Mouse (Mus musculus) ES-E14 (cell line): ENCODE data around the gene Stau1. TPM values are rescaled to one million over a fixed set of nuclear protein-coding genes. Genes with fewer than 3 reads are reported as not detected.

Source experiments
- DNase-seq: peaks from one replicate; pipeline ENCODE4 v3.0.0-alpha.2; 2013; ENCODE audit warnings: low read depth, low spot score
- H3K27ac ChIP-seq: 2 replicates; pipeline ENCODE4 v1.5.1; 2012; ENCODE audit warnings: low read depth, mild to moderate bottlenecking, low read length, moderate library complexity, mixed read lengths; ENCODE audit not compliant: poor library complexity, insufficient read depth, severe bottlenecking
- H3K36me3 ChIP-seq: 2 replicates; pipeline ENCODE4 v1.6.1; 2012; ENCODE audit warnings: mild to moderate bottlenecking, low read length, moderate library complexity, mixed read lengths; ENCODE audit not compliant: control insufficient read depth, poor library complexity, insufficient read depth, severe bottlenecking
- H3K4me1 ChIP-seq, 2 experiments: fragments of 150-350 bp in 1 of 2; sonication (generic) in 1 of 2; 2 replicates each; pipeline ENCODE4 v1.6.1; 2012; ENCODE audit warnings: low read length in 2 of 2, mild to moderate bottlenecking in 1 of 2, mixed read lengths in 1 of 2; ENCODE audit not compliant: control insufficient read depth in 2 of 2, insufficient read depth in 2 of 2, poor library complexity in 1 of 2
- H3K4me3 ChIP-seq, 2 experiments: fragments of 150-350 bp in 1 of 2; sonication (generic) in 1 of 2; 2 replicates each; pipeline ENCODE4 v1.5.1; 2012; ENCODE audit warnings: low read length in 2 of 2, low read depth in 1 of 2, mild to moderate bottlenecking in 1 of 2, mixed read lengths in 1 of 2; ENCODE audit not compliant: insufficient read depth in 1 of 2, poor library complexity in 1 of 2, severe bottlenecking in 1 of 2
- H3K9ac ChIP-seq: 2 replicates; pipeline ENCODE4 v1.6.1; 2012; ENCODE audit warnings: low read depth, mild to moderate bottlenecking, low read length, mixed read lengths; ENCODE audit not compliant: poor library complexity, insufficient read depth, severe bottlenecking
- H3K9me3 ChIP-seq: fragments of 150-350 bp; sonication (generic); 2 replicates; pipeline ENCODE4 v1.6.1; 2012; ENCODE audit warnings: low read depth, mild to moderate bottlenecking, low read length; ENCODE audit not compliant: control insufficient read depth, insufficient read depth
- CHD2 ChIP-seq: IDR thresholded peaks from 2 replicates; pipeline ENCODE4 v1.6.1; 2014; ENCODE audit warnings: mild to moderate bottlenecking, low read depth, low read length, inconsistent platforms
- HCFC1 ChIP-seq: IDR thresholded peaks from 2 replicates; pipeline ENCODE4 v1.6.1; 2012; ENCODE audit warnings: low read length, inconsistent platforms, borderline replicate concordance; ENCODE audit not compliant: insufficient read depth
- MAFK ChIP-seq: IDR thresholded peaks from 2 replicates; pipeline ENCODE4 v1.6.1; 2014; ENCODE audit warnings: mild to moderate bottlenecking, low read depth, low read length, inconsistent platforms; ENCODE audit not compliant: insufficient read depth
- ZC3H11A ChIP-seq: IDR thresholded peaks from 2 replicates; pipeline ENCODE4 v1.6.1; 2012; ENCODE audit warnings: low read depth, mild to moderate bottlenecking, inconsistent platforms, low read length, borderline replicate concordance
- ZNF384 ChIP-seq: IDR thresholded peaks from 2 replicates; pipeline ENCODE4 v1.6.1; 2012; ENCODE audit warnings: low read depth, low read length, inconsistent platforms
- in situ Hi-C, 2 experiments: fragments of 600-800 bp; cut with MboI; formaldehyde crosslinking; loops; one replicate each; pipeline ENCODE4 v1.15.1; 2025; ENCODE audit warnings: low sequenced_read_pairs in 2 of 2, inconsistent platforms in 1 of 2; ENCODE audit not compliant: unreplicated experiment in 2 of 2
- total RNA-seq: library from RNA; depleted of rRNA; stranded (reverse); fragments of 300-350 nt; gene quantifications from 2 replicates; pipeline ENCODE4 v1.2.3, GENCODE M21; 2012; rRNA removed

Stau1 gene
- 17.1 and 24.1 TPM in 2 replicates for total RNA-seq

DNA sequence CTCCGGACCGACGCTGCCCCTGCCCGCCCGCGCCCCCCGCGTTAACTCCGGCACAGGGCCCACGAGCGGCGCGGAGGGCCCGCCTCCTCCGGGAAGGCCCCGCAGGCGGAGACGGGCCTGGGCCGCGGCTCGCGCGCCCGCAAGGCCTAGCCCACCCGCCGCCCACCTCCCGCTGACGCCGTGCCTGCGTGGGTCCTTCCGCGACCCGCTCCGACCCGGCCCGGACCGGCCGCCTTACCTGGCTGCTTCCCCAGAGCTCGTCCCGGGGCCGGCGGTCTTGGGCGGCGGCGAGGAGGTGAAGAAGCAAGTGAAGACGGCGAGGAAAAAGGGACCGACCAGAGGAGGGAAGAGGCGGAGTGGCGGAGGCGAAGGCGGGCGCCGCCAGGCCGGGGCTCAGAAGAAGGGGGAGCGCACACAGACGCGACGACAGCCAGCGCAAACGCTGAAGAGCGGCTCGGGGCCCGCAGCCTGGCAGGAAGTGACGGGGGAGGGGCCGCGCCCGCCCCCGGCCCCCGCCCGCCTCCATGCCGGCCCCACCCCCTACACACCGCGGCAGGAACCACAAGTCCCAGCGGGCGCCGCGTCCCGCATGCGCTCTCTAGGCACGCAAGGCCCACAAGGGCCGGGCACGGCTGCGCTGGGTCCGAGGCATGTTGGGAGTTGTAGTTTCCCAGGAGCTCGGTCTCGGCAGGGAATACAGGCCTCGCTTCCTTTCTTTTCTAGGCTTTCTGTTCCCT, at the start of gene Stau1:
TSS of gene Stau1 (minus strand) at position 504 of the 737 bp plus-strand sequence.
- peak within 1 kb of the TSS; percentile 73 for H3K27ac ChIP-seq
- peak; percentile 95 for DNase-seq
- H3K9ac ChIP-seq = peak within 1 kb of the TSS; percentile 98
- no peaks in the 10 kb centered on the region for H3K9me3 ChIP-seq
- H3K36me3 ChIP-seq = no peaks in the 10 kb centered on the region
- H3K4me3 ChIP-seq = peak within 1 kb of the TSS; percentile 97 to 100
- H3K4me1 ChIP-seq = no peaks in the 10 kb centered on the region
- in situ Hi-C loops = no loop called here
- TF ChIP-seq HCFC1 = peak; percentile 98
- no peak for TF ChIP-seq ZNF384

DNA sequence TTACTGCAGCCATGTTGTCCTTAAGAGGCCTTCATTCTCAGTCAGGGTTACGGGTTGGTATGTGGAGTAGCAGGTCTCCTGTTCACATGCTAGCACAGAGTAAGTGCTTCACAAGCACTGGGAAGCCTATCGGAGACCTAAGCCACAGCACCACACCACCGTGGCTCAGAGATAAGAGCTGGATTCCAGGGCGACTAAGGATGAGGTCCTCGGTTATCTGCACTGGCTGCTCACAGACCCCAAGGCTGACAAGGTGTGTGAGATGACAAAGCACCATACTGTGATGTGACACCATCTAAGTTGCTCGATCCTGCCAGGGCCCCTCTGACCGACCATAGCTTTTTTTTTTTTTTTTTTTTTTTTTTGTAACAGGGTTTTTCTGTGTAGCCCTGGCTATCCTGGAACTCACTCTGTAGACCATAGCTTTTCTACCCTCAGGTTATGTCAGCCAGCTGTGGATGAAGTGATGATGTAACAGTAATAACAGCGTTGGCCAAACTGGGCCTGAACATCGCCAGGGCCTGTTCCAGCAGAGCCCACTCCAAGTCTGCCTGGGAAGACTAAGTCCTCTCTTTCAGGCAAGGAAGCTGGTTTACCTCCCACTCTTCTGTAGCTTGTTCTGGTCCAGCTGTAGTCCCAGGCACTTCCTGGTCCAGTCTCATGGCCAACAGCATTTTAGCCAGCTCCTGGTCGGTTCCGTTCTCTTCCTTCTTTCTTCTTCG, 47.5 kb upstream of the Stau1 start:
- Histone ChIP-seq H3K4me1 (peaks cover 0 to 6% of the 10 kb centered on the region in 2 experiments; a peak in 2 of 4 replicates), H3K36me3 (peaks cover 75% of the 10 kb centered on the region), H3K27ac (no peak overlapping the region; the same call in 1 of the 2 replicates), H3K9ac (no peak overlapping the region), H3K4me3 (no peak overlapping the region), H3K9me3 (no peaks in the 10 kb centered on the region)
- DNase-seq = no peak
- TF ChIP-seq ZC3H11A (no peak), CHD2 (no peak), ZNF384 (no peak), HCFC1 (no peak), MAFK (no peak)
- in situ Hi-C loops = no loop called here

DNA sequence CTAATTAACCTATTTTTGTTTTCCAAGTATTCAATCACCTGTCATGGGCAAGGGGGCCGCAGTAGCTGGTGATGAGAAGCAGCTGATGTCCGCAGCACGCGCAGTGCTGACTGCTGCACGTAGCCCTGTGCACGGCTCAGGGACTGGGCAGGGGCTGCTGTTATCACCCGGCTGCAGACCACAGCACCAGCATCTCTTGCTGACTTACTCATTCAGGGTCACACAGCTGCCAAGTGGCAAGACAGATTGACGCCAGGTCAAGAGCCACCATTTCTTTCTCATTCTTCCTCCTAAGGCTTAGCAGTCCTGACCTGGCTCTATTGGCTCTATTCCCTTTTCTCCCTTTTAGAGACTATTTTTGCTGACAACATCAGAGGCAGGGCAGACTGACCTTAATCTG, 43.3 kb upstream of the Stau1 start:
- Histone ChIP-seq H3K9me3 (no peaks in the 10 kb centered on the region), H3K4me3 (no peak overlapping the region), H3K27ac (no peak overlapping the region), H3K9ac (no peak overlapping the region), H3K4me1 (no peaks in the 10 kb centered on the region), H3K36me3 (peaks cover 87% of the 10 kb centered on the region)
- in situ Hi-C loops = no loop called here
- TF ChIP-seq ZC3H11A (no peak), CHD2 (no peak), ZNF384 (no peak), MAFK (no peak), HCFC1 (no peak)
- no peak for DNase-seq

DNA sequence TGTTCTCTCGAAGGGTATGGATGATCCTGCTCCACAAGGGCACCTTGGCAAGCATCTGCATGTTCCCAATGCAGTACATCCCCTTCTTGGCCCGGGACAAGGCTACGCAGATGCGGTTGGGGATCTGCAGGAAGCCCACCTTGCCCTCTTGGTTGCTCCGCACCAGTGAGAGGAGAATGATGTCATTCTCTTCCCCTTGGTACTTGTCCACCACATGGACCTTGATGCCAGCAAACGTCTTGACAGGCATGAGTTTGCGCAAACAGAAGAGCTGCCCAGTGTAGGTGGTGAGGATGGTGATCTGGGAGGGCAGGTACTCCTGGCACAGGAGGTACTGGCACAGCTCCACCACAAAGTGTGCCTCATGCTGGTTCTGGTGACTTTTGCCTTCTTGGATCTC, 42.6 kb upstream of the Stau1 start:
- Histone ChIP-seq H3K4me1 (no peaks in the 10 kb centered on the region), H3K27ac (no peak overlapping the region), H3K36me3 (peaks cover 87% of the 10 kb centered on the region)

More for the DNA sequence above, 42.6 kb upstream of the Stau1 start:
- Histone ChIP-seq H3K9ac (no peak overlapping the region), H3K9me3 (no peaks in the 10 kb centered on the region), H3K4me3 (no peak overlapping the region)
- TF ChIP-seq MAFK (no peak), ZC3H11A (no peak), HCFC1 (no peak), ZNF384 (no peak), CHD2 (no peak)
- in situ Hi-C loops = no loop called here
- DNase-seq = no peak
